10 mouse cellular contexts compared by ENCODE assay signal in the genomic region with DNA sequence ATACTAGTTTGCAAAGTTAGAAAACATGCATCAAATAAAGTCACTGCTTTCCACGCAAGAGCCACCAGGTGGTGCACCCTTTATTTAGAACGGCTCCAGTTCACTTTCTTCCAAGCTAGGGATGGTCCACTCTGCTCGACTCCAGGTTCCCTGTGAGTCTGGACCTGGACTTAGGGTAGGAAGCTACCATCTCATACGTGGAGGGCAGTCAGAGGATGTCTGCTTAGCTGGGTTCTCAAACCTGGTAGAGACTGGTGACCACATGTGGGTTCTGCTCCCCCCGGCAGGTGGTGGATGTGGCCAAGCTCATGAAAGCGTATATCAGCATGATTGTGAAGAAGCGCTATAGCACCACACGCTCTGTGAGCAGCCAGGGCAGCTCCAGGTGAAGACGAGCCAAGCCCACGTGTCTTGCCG. TPM values are rescaled to one million over a fixed set of nuclear protein-coding genes. Genes with fewer than 3 reads are reported as not detected.
DNase-seq lines count a peak whose midpoint lies in the region; ATAC-seq and TF ChIP-seq lines count a peak whose summit lies in the region.
"Had no signal": no experiment of that assay in that cellular context is flagged by ENCODE, and none has a peak within 500 bp of the region (broad histone marks: within the 10 kb centered on the region; RNA-seq: fewer than 3 reads in every experiment).

No protein-coding gene starts in this region.

- no peak for DNase-seq in frontal cortex, postnatal 10 days (ENCODE audit: low spot score in 2 of 2)
- peak; percentile 23 for DNase-seq in thymus, postnatal 14 days
- no peak for DNase-seq in thymus, postnatal 0 days (ENCODE audit: low spot score)
- DNase-seq in kidney, postnatal 0 days (ENCODE audit: low spot score) = peak; percentile 54
- DNase-seq in cerebellum, postnatal 10 days = no peak
- no peak for DNase-seq in MN1 (ENCODE audit: low spot score)
- no peak for DNase-seq in cerebellum, adult 8-10 months
- DNase-seq: embryo, embryonic 11 days; layer of hippocampus, postnatal 36 days had no signal

- no peak overlapping the region for H3K9ac ChIP-seq in kidney, postnatal 0 days (ENCODE audit: low read depth, low read length)

- ATAC-seq in frontal cortex, adult (ENCODE audit: low TSS enrichment) = peak; percentile 62
- peak; percentile 55 for ATAC-seq in kidney, postnatal 0 days (replicated peaks; ENCODE audit: low FRiP score, low read depth)

- H3K9me3 ChIP-seq in kidney, postnatal 0 days (replicated peaks; ENCODE audit: low read length) = no peaks in the 10 kb centered on the region

- H3K27ac ChIP-seq in kidney, postnatal 0 days = no peak overlapping the region

- no peaks in the 10 kb centered on the region for H3K4me1 ChIP-seq in kidney, postnatal 0 days (replicated peaks; ENCODE audit: insufficient read depth, low read length)

- H3K4me2 ChIP-seq in kidney, postnatal 0 days (ENCODE audit: low read length) = no peak overlapping the region

- no peaks in the 10 kb centered on the region for H3K27me3 ChIP-seq in kidney, postnatal 0 days (ENCODE audit: insufficient read depth, low read length)

- peak; percentile 72 for TF ChIP-seq CTCF in kidney, postnatal 0 days (IDR thresholded peaks at IDR 0.05; ENCODE audit: low read depth)

- H3K36me3 ChIP-seq in kidney, postnatal 0 days (ENCODE audit: insufficient read depth, low read length) = peaks cover 54% of the 10 kb centered on the region

- no peak overlapping the region for H3K4me3 ChIP-seq in kidney, postnatal 0 days (replicated peaks; ENCODE audit: low read depth, low read length)

- 68% methylated on average over 11 of the region's 11 CpGs for WGBS in kidney, postnatal 0 days

RNA-seq across cellular contexts. Expression of a gene that starts 31.1 kb away (rescaled TPM):
- 25.4 and 27.3 TPM in 2 replicates for polyA plus RNA-seq in thymus, postnatal 0 days (2015; fragmentation: Nextera tagmentation; extraction: Ambion mirVana)
- 37.0 and 37.1 TPM in 2 replicates for polyA plus RNA-seq in kidney, postnatal 0 days (2015; fragmentation: Nextera tagmentation; extraction: Ambion mirVana)

Comparison
In these comparisons a context has a peak if more than half of its experiments do, and no peak if none do; other contexts are left out.
1. DNase-seq: peak in thymus, postnatal 14 days (single experiment) and kidney, postnatal 0 days (single experiment); none in frontal cortex, postnatal 10 days (0 of 2), thymus, postnatal 0 days (single experiment), cerebellum, postnatal 10 days (0 of 2), MN1 (single experiment) and cerebellum, adult 8-10 months (single experiment).